Mouse (Mus musculus) thymus, adult 2 months (tissue): ENCODE measurements around the gene Asb4. TPM values are rescaled to one million over a fixed set of nuclear protein-coding genes. Genes with fewer than 3 reads are reported as not detected.

Experiments
- DNase-seq: peaks from one replicate; pipeline ENCODE4 v3.0.0; 2021
- H3K27ac ChIP-seq: fragments of 200-500 bp; 2 replicates; pipeline ENCODE4 v1.5.1; 2012; ENCODE audit warnings: low read length, control low read depth; ENCODE audit not compliant: control insufficient read depth, insufficient read depth
- H3K27me3 ChIP-seq: fragments of 200-500 bp; 2 replicates; pipeline ENCODE4 v1.6.1; 2012; ENCODE audit warnings: mild to moderate bottlenecking, low read length, moderate library complexity, mixed read lengths; ENCODE audit not compliant: control insufficient read depth, insufficient read depth
- H3K36me3 ChIP-seq: fragments of 200-500 bp; 2 replicates; pipeline ENCODE4 v1.6.1; 2012; ENCODE audit warnings: mild to moderate bottlenecking, low read length, moderate library complexity; ENCODE audit not compliant: control insufficient read depth, insufficient read depth
- H3K4me1 ChIP-seq: fragments of 200-500 bp; replicated peaks from 2 replicates; pipeline ENCODE4 v1.6.1; 2012; ENCODE audit warnings: low read length; ENCODE audit not compliant: control insufficient read depth, insufficient read depth
- H3K4me3 ChIP-seq: fragments of 200-500 bp; 2 replicates; pipeline ENCODE4 v1.5.1; 2012; ENCODE audit warnings: mild to moderate bottlenecking, low read length, control low read depth, moderate library complexity; ENCODE audit not compliant: control insufficient read depth, insufficient read depth
- CTCF ChIP-seq: fragments of 200-500 bp; IDR thresholded peaks from 2 replicates; pipeline ENCODE4 v1.5.1; 2012; ENCODE audit warnings: mild to moderate bottlenecking, control low read depth, low read length, moderate library complexity, borderline replicate concordance; ENCODE audit not compliant: control insufficient read depth, poor library complexity, insufficient read depth; ENCODE audit errors: extremely low read depth
- POLR2A ChIP-seq: fragments of 200-500 bp; IDR thresholded peaks from 2 replicates; pipeline ENCODE4 v1.6.1; 2012; ENCODE audit warnings: mild to moderate bottlenecking, low read length, control low read depth, moderate library complexity; ENCODE audit not compliant: control insufficient read depth, poor library complexity, insufficient read depth; ENCODE audit errors: extremely low read depth
- WGBS: fragments of 180-500 bp; shearing (Covaris S2); methylation state at CpG from one replicate; pipeline ENCODE4 v1.1.7; 2018; 5-methylcytosine and 5-hydroxymethylcytosine counted together
- polyA plus RNA-seq: library from polyadenylated mRNA; depleted of rRNA; stranded (reverse); fragments of >200 nt; gene quantifications from 2 replicates; pipeline ENCODE4 v1.2.3, GENCODE M21; 2012

Asb4 gene
- polyA plus RNA-seq, 1 experiment, result 0.61 TPM

DNA sequence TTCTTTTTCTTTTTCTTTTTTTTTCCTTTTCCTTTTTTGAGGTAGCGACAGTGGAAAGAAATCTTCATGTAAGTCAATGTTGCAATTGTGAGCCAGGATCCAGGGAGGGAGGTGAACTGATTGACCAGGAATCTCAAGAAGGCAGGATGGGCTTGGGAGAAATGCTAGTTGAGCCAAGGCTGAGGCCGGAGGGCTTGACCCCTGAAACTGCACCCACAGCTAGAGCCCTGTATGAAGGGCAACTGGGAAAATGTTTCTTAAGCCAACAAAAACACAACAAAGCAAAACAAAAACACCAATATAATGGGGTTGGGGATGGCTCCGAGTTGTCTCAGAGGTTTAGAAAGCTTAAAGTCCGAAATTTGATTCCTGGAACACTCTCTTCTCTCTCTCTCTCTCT, 65.2 kb downstream of the Asb4 start:
- no peak for DNase-seq
- Histone ChIP-seq H3K4me3 (no peak overlapping the region), H3K27ac (no peak overlapping the region), H3K36me3 (no peaks in the 10 kb centered on the region), H3K27me3 (no peaks in the 10 kb centered on the region), H3K4me1 (no peaks in the 10 kb centered on the region)
- 92% methylated on average over 4 of the region's 4 CpGs for WGBS
- TF ChIP-seq POLR2A (no peak), CTCF (no peak)

- H3K4me1 ChIP-seq, result no peaks in the 10 kb centered on the region
- H3K27me3 ChIP-seq, result no peaks in the 10 kb centered on the region
- H3K36me3 ChIP-seq, result no peaks in the 10 kb centered on the region
- H3K4me3 ChIP-seq, result no peak overlapping the region
- TF ChIP-seq POLR2A (no peak), CTCF (no peak)
- DNase-seq, result no peak
- no peak overlapping the region for H3K27ac ChIP-seq
- 92% methylated on average over 5 of the region's 5 CpGs for WGBS
Observed at GRCm38 (mm10) chr6:5449878-5450277, 66.7 kb downstream of the Asb4 start.

GRCm38 (mm10) chr6:5455836-5456235, 72.7 kb downstream of the Asb4 start:
- no peaks in the 10 kb centered on the region for H3K4me1 ChIP-seq
- 89% methylated on average over 3 of the region's 3 CpGs for WGBS
- DNase-seq, result no peak
- H3K27me3 ChIP-seq, result no peaks in the 10 kb centered on the region
- H3K27ac ChIP-seq, result no peak overlapping the region
- H3K4me3 ChIP-seq, result no peak overlapping the region
- TF ChIP-seq POLR2A (no peak), CTCF (no peak)
- no peaks in the 10 kb centered on the region for H3K36me3 ChIP-seq

DNA sequence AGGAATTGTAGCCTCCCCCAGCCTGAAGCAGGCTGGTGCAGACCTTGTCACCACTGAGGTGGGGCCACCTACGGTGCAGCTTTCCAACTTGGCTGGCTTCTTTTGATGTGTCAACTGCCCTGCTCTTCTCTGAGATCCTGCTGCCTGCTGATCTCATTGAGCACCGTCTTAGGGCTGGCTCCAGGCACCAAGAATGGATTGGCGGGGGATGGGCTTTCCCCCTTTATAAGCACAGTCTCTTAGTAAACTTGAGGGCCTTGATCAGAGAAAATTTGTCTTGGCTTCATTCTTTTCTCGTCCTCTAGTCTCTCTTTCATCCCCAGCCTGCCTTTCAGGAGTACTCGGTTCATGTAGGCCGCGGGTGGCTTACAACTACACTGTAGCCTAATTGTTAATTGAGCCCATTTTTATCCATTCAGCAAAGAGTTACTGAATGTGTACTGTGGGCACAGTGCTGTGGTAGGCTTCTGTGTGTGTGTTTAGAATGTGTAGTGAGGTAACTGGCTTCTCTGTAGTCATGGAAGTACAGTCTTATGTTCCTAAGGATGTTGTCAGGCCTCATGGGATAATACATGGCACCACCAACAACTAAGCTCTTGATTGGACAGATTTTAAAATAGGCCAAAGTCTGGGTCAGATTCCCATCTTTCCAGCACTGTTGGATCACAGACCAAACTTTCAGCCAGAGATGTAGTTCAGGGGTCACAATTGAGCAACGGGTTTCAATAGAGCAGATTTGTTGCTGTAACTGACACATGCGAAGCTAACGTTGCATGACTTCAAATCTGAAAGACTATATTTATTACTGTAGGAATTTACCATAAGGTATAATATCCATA, 87.5 kb downstream of the Asb4 start:
- 95% methylated on average over 10 of the region's 10 CpGs for WGBS
- no peaks in the 10 kb centered on the region for H3K27me3 ChIP-seq
- H3K4me3 ChIP-seq, result no peak overlapping the region
- no peak for TF ChIP-seq CTCF
- TF ChIP-seq POLR2A, result no peak
- no peaks in the 10 kb centered on the region for H3K36me3 ChIP-seq
- DNase-seq, result no peak
- H3K27ac ChIP-seq, result no peak overlapping the region
- no peaks in the 10 kb centered on the region for H3K4me1 ChIP-seq

DNA sequence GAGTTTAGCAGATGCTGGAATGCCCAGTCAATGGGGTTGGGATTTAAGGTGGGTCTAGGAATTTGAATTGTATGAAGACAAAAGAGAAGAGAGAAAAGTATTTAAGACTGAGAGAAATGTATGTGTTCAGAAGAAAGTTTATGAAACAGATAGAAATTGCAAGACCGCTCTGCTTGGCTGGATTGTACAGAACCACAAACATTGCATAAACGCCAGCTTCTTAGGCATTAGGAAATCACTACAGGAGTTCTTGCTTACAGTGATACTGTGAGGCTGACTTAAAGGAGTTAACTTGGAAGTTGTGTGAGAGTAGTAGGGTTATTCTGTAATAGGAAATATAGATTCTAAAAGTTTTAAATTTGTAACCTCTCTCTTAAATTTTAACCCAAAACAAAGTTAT, 89.5 kb downstream of the Asb4 start:
- TF ChIP-seq POLR2A (no peak), CTCF (no peak)
- Histone ChIP-seq H3K27ac (no peak overlapping the region), H3K36me3 (no peaks in the 10 kb centered on the region), H3K4me1 (no peaks in the 10 kb centered on the region), H3K4me3 (no peak overlapping the region), H3K27me3 (no peaks in the 10 kb centered on the region)
- DNase-seq, result no peak
- WGBS, result 98% methylated on average over 2 of the region's 2 CpGs

GRCm38 (mm10) chr6:5474021-5474420, 90.8 kb downstream of the Asb4 start:
- Histone ChIP-seq H3K27me3 (no peaks in the 10 kb centered on the region), H3K4me1 (no peaks in the 10 kb centered on the region), H3K36me3 (no peaks in the 10 kb centered on the region), H3K4me3 (no peak overlapping the region), H3K27ac (no peak overlapping the region)
- WGBS, result 51% methylated on average over 1 of the region's 1 CpGs
- no peak for DNase-seq
- TF ChIP-seq CTCF, result no peak
- no peak for TF ChIP-seq POLR2A
